Mouse (Mus musculus) 3134 (cell line): ENCODE data around the gene Tldc1.

Experiments
- DNase-seq: peaks from one replicate; pipeline ENCODE4 v3.0.0-alpha.2; 2011; ENCODE audit warnings: low spot score; ENCODE audit not compliant: insufficient read length; ENCODE audit errors: extremely low read depth

Tldc1 gene

DNA sequence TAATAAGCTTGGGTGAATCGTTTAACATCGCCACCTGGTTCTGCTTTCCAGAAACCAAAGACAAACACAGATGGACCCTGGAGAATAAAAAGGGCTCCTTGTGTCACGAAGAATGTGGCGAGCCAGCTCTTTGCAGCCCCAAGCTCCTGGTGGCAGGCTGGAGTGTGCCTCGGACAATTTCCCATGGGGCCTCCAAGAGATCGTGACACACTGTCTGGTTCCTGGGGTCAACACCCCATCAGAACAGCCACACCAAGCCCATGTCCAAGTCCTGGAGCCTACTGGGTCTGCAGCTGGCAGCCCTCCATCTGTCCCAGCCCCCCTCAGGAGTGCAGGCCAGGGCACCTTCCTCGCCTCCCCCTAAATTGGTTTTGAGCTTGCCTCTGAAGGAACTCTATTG, 451 bp downstream of the Tldc1 start:
- DNase-seq, result no peak

DNA sequence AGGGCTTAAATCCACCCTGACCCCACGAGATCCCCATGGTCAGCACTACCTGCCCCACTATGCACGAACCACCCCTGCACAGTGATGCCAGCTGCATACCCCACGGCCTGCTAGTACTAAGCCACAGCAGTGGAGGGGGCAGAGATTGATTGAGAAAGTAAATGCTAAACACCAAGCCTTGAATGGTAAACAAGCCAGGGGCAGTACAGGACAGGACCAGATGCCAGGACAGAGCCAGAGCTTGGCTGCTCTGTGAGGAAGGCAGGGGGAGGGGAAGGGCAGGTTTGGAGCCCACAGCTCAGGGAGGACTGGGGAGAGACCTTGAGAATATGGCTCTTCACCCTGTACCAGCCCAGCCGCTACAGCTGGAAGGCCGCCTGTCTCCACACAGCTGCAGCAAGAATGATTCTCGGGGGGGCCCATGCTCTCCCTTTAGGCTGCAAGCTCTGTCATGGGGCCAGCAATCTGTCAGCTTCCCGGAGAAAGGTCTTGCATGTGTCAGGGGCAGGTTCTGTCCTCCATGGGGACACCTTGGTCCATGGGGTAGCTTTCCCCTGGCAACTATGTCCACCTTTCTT, 1.5 kb downstream of the Tldc1 start:
- no peak for DNase-seq

DNA sequence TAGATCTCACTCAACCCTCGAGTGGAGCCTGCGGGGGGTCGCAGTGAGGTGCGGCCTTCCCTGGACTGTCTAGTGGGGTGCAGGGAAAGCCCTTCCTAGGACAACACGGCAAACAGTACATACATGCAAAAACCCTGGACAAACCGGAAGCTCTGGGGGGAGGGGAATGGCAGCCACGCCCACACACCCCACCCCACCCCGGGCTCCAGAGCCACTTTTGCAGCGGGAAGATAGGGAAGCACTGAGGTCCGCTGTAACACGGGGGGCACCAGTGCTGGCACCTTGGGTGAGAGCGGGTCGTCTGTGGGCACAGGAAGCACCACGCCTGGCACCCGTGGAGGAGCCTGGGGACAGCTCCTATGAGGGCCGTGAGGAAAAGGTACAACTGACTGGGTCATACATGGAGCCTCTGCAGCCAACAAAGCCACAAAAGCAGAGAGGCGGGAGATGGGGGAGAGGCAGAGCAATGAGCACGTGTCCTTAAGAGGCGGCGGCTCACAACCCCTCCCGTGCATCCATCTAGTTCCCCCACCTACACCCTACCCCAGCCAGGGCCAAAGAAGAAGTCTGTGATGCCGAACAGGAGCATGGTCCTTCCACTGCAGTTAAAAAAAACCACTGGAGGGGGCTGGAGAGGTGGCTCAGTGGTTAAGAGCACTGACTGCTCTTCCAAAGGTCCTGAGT, 12.3 kb downstream of the Tldc1 start:
- DNase-seq, result no peak

DNA sequence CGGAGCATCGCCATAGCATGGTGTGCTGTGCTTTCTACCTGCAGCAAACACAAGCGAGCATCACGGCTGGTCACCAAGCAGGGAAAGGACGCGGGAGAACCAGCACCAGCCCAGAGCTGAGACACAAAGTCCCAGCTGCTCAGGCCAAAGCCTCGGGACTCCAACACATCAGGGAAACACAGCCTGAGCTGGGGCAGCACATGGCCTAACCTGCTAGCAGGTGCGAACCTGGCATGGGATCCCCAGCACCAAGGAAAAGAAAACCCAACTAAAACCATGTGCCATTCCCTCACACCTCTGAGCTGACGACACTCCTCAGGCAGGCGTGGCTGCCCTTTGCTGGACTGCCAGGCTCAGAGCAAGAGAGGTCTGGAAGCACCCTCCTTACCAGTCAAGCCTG, 12.9 kb downstream of the Tldc1 start:
- no peak for DNase-seq

DNA sequence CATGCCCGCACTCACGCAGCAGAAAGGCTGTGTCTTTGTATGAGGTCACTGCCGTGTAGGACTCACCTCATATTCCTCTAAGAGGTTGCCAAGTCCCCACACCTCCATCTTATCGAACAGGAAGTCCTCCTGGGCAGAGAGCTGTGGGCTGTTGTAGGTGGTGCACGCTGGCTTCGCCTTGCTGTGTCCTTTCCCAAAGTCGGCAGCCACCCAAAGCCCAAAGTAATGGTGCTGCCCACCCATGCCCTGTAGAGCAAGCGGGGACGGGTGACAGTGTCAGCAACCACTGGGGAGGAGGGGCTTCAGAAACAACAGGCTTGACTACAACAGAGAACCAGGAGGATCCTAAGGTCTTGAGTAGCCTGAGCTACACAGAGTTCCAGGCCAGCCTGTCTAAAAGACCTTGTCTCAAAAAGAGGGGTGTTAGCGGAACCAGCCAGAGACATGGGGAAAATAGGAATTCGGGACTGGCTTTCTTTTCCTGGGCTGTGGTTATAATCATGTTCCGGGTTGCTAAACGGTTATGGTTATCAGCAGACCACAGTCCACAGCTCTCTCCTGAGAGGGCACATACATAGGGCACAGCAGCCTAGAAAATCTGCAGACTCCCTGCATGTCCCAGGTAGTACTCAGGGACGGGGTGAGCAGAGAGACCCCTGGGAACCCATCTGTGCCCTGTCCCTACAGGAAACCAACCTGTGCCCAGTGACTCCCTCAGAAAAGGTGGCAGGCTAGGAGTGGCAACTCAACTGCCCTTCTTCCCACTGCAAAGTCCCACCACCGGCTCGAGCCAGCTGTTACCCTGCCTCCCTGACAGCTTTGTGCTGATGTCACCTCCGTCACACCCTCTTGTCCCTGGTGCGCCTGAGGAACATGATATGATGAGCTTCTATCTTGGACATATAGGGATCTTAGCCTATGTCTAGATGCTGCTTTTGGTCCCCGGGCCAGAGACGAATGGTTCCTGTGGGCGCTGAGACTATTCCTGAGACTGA, 15.7 kb downstream of the Tldc1 start:
- DNase-seq, result no peak

GRCm38 (mm10) chr8:119761692-119762091, 16.5 kb downstream of the Tldc1 start:
- no peak for DNase-seq

GRCm38 (mm10) chr8:119756538-119756937, 21.7 kb downstream of the Tldc1 start:
- no peak for DNase-seq

GRCm38 (mm10) chr8:119756147-119756461, 22.1 kb downstream of the Tldc1 start:
- DNase-seq, result no peak

DNA sequence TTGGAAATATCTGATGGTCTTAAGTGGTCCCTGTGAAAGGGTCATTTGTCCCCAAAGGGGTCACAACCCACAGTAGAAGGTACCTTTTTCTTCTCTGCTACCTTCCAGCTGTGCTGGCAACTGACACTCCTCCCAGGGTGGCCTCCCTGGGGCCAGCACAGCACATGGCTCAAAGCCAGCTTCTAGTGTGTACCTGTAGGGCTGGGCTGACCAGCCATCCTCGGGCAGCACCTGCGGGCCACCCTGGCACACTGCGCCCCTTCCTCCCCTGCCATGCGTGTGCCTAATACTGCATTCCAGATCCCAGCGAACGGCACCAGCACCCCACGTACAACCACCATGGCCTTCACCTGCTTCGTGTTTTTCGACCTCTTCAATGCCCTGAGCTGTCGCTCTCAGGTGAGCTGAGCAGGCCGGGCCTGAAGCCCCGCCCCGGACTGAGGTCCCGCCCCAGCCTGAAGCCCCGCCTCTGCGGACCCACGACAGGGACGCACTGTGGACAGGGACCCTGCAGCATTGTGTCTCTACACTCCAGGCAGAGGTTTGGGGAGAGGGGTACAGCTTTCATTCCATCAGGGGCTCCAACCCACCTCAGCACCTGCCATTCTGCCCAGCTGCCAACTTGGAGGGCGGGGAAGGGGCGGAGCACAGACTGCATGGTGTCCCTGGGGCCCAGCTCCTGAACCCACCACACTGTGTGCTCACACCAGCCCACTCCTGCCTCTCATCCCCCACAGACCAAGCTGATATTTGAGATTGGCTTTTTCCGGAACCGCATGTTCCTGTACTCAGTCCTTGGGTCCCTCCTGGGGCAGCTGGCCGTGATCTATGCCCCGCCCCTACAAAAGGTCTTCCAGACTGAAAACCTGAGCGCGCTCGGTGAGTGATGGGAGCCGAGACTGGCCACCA, 22.7 kb downstream of the Tldc1 start:
- DNase-seq, result no peak

- peak; percentile 27 for DNase-seq
These were observed 33.6 kb downstream of the Tldc1 start for GRCm38 (mm10) chr8:119744604-119745003.

GRCm38 (mm10) chr8:119743291-119744026, 34.8 kb downstream of the Tldc1 start:
- DNase-seq, result peak; percentile 46

GRCm38 (mm10) chr8:119742409-119742808, 35.8 kb downstream of the Tldc1 start:
- DNase-seq, result no peak

- DNase-seq, result no peak
These were observed 37.6 kb downstream of the Tldc1 start for GRCm38 (mm10) chr8:119740634-119741033.

- no peak for DNase-seq
These were observed 39.9 kb downstream of the Tldc1 start for GRCm38 (mm10) chr8:119738129-119738907.

DNA sequence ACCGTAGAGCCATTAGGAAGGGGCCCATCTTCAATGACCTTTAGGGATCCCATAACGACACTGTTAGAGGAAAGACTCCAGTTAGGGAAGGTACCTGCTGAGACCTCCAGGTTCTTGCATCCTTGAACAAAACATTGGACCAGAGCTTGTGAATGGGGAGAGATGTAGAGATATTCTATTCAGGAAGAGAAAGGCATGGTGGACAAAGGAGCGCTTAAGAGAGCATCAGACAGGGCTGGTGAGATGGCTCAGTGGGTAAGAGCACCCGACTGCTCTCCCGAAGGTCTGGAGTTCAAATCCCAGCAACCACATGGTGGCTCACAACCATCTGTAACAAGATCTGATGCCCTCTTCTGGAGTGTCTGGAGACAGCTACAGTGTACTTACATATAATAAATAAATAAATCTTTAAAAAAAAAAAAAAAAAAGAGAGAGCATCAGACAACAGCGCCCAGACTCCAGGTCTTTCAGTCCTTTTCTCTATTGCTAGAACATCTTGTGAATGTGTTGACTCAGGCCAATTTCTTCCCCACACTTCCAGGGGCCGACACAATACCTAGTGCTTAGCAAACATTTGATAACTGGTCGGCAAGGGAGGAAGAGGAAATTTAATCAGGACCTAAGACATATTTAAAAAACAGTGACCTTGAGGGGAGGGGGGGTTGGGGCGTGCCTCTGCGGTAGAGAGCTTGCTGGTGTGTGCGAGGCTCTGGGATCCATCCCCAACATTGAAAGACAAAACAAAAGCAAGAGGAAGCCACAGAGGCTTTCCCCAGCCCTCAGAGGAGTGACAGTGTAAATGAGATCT, 40.9 kb downstream of the Tldc1 start:
- DNase-seq, result no peak

DNA sequence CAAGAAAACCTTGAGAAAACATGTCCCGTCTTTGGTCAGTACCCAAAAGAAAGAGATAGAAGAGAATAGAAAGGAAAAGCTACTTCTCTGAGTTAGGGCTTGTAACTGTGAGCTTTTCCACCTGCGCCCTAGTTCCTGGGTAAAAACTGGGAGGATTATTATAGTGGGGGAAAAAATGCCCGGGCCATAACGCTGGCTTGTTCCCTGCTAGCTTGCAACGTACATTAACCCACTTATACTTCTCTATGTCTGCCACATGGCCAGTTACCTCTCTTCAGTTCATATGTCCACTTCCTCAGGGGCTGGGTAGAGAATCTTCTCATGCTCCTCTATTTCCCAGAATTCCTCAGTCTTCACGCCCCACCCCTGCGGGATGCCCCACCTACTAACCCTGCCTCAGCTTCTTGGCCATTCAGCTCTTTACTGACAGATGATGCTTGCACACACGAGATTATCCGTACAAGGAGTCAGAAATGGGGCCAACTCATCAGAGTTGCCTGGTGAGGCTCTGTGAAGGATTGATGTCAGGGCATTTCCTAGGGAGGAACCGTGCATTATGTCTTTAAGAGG, 41.8 kb downstream of the Tldc1 start:
- DNase-seq, result no peak

- DNase-seq, result no peak
These were observed 46.1 kb downstream of the Tldc1 start for GRCm38 (mm10) chr8:119732072-119732471.

DNA sequence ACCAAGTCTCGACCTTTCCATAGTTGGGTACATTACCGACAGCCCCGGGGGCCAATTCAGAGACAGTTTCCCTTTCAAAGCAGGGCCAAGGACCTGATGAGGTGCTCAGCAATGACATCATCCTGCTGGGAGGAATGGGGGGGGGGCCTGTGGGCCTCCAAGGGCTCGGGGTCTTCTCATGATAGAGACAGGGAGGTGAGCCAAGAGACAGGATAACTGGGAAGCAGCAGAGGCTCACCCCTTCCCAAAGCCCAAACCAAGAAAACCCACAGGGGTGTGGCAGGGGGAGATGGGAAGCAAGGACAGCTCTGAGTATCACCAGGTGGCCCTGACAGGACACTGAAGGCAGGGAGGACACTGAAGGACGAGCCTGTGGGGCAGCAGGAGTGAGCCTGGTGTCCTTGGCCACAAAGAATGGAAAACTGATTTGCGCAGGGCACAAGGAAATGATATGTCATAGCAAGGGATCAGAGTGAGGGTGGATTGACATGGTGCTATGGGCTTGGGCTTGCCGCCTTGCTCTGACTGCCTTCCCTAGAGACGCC, 49.8 kb downstream of the Tldc1 start:
- DNase-seq, result no peak
